Mouse (Mus musculus) small intestine, adult 10 weeks (tissue): ENCODE results near the gene Trim2. TPM values are rescaled to one million over a fixed set of nuclear protein-coding genes. Genes with fewer than 3 reads are reported as not detected.

Source experiments
- polyA plus RNA-seq: library from polyadenylated mRNA; stranded (reverse); fragments of 350-450 nt; fragmentation: Illumina TruSeq; extraction: RNeasy Lipid Tissue Mini Kit (QIAGEN cat#74804); gene quantifications from one replicate; pipeline ENCODE4 v1.2.3, GENCODE M21; 2014; ENCODE audit warnings: low replicate concordance

The Trim2 gene
- polyA plus RNA-seq, result 101 TPM

DNA sequence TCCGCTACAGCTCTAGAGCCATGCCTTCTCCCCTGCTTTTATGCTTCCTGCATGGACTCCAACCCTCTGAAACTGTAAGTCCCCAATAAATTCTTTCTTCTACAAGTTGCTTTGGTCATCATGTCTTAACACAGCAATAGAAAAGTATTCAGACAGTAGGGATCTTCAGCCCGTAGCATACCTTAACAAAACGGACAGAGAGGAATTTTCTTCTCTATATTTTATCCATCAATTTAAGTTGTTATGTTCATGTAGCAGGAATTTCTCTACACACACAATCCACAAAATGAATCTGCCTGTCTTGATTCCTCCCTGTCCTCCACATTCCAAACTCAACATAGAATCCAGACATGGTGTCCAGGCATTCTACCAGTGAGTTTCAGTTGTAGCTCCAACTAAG is at the start of gene Trim2:
Gene Trim2, minus strand, starts transcription at position 101 of the 400 bp plus-strand sequence.

DNA sequence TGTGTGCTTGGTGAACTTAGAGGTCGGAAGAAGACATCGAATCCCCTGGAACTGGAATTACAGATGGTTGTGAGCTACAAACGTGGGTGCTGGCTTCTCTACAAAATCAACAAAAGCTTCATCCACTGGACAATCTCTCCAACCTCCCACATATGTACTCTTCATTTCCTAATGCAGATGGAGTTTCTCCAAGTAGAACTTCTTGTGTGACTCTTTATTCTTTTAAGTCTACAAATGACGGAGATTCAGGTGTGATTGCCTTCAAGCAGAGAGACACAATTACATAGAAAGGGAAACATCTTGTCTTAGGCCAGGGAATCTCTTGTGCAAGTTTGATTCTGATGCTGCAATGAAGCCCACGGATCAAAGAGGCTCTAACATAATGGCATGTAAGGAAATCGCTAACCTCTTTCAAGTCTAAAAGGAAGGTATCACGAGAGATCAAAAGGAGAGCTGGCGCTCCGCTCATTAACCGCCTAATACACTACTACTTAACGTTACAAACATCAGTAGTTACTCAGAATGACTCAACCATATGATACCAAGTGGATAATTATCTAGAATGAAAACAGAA is 133.0 kb downstream of the Trim2 start, which contains the start of gene Gm6525:
Gene Gm6525, plus strand, starts transcription at position 524 of the 574 bp plus-strand sequence.

DNA sequence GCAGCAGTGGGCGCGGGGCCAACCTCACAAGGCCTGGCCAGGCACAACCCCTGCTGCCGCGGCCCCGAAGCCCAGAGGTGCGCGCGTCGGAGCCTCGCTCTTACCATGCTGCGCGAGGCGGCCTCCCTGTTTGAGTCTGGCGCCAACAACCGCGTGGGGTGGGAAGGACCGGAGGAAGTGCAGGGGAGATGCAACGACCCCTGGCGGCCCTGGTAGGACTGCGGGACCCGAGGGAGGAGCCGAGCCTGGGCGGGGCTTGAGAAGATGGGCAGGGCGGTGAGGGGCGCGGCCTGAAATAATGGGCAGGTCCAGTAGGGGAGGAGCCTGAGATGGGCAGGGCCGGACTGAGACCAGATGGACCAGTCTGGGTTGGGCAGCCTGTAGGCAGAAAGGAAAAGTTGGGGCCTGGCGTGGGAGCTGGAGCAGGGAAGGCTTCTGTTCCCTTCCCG is 151.1 kb downstream of the Trim2 start, which contains the start of gene Mnd1:
Gene Mnd1, minus strand, starts transcription at position 229 of the 449 bp plus-strand sequence.

Other genes with a start within 250 kb of the Trim2 start
- gene Mnd1, start 151.1 kb downstream of the Trim2 start, polyA plus RNA-seq, result 6.1 TPM
- 0.89 TPM for gene Gm6525, start 132.8 kb downstream of the Trim2 start, polyA plus RNA-seq
- gene Fhdc1, start 173.6 kb upstream of the Trim2 start, polyA plus RNA-seq, result 3.6 TPM